Mouse (Mus musculus) T-helper 17 cell (primary cell): ENCODE measurements around the gene Atg16l2.

Experiments
- in situ Hi-C, 2 experiments: fragments of 300-600 bp; cut with MboI, MseI; formaldehyde crosslinking; loops; 1 replicate in 1 of 2; 2 replicates in 1 of 2; pipeline ENCODE4 v1.15.1; 2025; ENCODE audit warnings: high pct_unique_total_duplicates in 2 of 2

Atg16l2 gene

DNA sequence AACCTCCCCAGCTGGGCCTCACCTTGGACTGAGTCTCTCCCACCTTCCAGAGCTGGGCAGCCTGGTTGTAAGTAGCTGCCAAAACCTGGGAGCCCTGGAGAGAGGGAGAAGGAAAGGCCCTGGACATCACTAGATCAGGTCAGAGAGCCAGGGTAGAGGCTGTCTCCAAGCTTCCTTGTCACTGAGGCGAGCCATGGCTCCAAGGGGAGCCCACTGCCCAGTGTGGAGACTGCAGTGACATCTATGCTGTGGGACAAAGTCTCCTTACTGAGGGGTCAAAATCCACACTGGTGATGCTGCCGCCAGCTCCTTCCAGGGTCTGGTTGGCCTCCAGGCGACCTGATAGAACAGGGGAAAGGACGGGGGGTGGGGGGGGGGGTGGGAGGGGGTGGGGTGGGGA is 10.0 kb downstream of the Atg16l2 start:
- in situ Hi-C loops, result no loop called here

DNA sequence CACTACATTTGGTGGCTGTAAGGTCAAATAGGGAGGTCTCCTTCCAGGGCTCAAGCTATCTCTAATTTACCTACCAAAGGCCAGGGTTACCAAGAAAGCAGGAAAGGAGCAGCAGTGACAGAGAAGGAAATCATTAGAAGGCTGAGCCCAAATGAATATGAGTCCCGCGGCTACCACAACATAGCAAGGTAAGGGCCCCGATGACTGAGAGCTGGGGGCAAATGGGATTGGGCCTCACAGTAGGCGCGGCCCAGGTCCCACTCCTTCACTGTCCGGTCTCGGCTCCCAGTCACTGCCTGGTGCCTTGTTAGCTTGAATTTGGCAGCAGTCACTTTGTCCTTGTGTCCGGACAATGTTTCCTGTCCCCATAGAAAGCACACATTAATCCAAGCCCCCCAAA is 10.4 kb downstream of the Atg16l2 start:
- in situ Hi-C loops, result no loop called here

GRCm38 (mm10) chr7:101291211-101291610 is 10.8 kb downstream of the Atg16l2 start:
- in situ Hi-C loops, result no loop called here

- in situ Hi-C loops, result no loop called here
These were observed 11.7 kb downstream of the Atg16l2 start for GRCm38 (mm10) chr7:101290401-101290800.

GRCm38 (mm10) chr7:101288436-101288835 is 13.6 kb downstream of the Atg16l2 start:
- in situ Hi-C loops, result no loop called here

DNA sequence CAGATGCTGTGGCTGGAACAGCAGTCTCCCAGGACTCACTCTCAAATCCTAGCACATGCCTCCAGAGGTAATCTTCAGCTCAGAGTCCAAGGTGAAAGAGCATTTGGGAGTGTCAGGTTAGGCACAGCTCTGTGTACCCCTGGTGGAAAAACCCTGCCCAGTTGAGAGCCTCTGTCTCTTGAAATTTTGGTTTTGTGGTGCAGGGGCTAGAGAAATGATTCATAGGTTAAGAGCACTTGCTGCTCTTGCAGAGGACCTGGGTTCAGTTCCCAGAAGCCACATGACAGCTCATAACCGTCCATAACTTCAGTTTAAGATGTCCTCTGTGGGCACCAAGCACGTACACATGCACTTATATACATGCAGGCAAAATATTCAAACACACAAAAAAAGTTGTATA is 14.2 kb downstream of the Atg16l2 start:
- in situ Hi-C loops, result no loop called here

- in situ Hi-C loops, result no loop called here
These were observed 15.2 kb downstream of the Atg16l2 start for GRCm38 (mm10) chr7:101286891-101287290.

- in situ Hi-C loops, result no loop called here
These were observed 17.5 kb downstream of the Atg16l2 start for GRCm38 (mm10) chr7:101284504-101284903.

GRCm38 (mm10) chr7:101282721-101283120 is 19.3 kb downstream of the Atg16l2 start:
- in situ Hi-C loops, result no loop called here

GRCm38 (mm10) chr7:101272466-101273160 is 29.4 kb downstream of the Atg16l2 start:
- in situ Hi-C loops, result no loop called here

GRCm38 (mm10) chr7:101271602-101272001 is 30.4 kb downstream of the Atg16l2 start:
- in situ Hi-C loops, result no loop called here

- in situ Hi-C loops, result no loop called here
These were observed 34.4 kb downstream of the Atg16l2 start for GRCm38 (mm10) chr7:101267457-101268259.

DNA sequence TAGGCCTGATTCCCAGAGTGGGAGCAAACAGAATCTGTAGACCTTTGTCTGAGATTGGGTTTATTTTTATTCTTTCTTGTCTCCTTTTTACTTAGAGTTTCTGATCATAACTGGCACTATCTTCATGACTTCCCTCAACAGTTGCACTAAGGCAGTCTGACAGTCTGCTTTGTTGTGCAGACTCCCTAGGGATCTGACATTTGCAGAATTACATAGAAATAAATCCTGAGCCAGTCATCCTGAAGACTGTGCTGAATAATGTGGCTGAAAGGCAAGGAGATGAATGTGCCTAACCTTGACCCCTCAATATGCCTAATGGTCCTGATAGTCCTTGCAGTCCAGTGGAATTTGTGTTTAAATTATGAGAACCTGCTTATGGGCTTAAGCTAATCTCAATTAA is 38.5 kb downstream of the Atg16l2 start:
- in situ Hi-C loops, result no loop called here

GRCm38 (mm10) chr7:101261941-101262546 is 40.0 kb downstream of the Atg16l2 start:
- in situ Hi-C loops, result no loop called here

- in situ Hi-C loops, result no loop called here
These were observed 43.6 kb downstream of the Atg16l2 start for GRCm38 (mm10) chr7:101258482-101258881.

GRCm38 (mm10) chr7:101253071-101253470 is 49.0 kb downstream of the Atg16l2 start:
- in situ Hi-C loops, result no loop called here

GRCm38 (mm10) chr7:101249173-101249572 is 52.9 kb downstream of the Atg16l2 start:
- in situ Hi-C loops, result no loop called here

GRCm38 (mm10) chr7:101248760-101249159 is 53.3 kb downstream of the Atg16l2 start:
- in situ Hi-C loops, result no loop called here

- in situ Hi-C loops, result no loop called here
These were observed 65.2 kb downstream of the Atg16l2 start for GRCm38 (mm10) chr7:101236712-101237473.

GRCm38 (mm10) chr7:101232716-101233115 is 69.3 kb downstream of the Atg16l2 start:
- in situ Hi-C loops, result loop anchor here in 1 of 2 experiments (5.0 kb wide), 1 partner anchor 165 kb away; no protein-coding TSS in a partner anchor

DNA sequence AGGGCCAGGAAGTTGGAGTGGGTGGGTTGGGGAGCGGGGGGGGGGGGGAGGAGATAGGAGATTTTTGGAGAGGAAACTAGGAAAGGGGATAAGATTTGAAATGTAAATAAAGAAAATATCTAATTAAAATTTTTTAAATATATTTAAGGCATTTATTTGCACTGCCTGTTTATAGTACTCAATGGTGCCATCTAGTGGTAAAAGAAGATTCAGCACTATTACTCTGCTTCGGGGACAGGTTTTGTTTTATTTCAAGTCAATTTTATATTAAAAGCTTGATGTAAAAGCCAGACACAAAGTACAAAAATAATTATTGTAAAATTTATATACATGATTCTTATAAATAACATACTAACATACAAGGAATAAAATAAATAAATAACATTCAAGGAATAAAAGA is 70.6 kb downstream of the Atg16l2 start:
- in situ Hi-C loops, result loop anchor here in 1 of 2 experiments (5.0 kb wide), 1 partner anchor 164 kb away; no protein-coding TSS in a partner anchor

DNA sequence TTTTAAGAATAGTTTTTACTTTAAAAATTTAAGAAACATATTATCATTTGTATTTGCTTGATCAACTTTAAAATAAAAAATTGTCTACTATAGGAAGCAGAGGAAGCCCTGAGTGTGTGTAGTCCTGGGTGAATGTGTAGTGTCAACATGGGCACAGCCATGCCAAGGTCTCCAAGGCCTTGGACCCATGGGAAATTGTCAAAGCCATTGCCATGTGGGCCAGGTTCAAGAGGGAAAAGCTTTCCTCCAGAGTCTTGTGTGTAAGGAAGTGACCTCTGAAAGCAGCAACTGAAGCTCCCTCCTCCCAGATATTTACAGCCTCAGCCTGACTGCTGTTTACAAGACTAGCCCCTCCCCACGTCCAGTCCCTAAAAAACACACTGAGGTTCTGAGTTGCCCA is 72.7 kb downstream of the Atg16l2 start:
- in situ Hi-C loops, result no loop called here
